Mouse (Mus musculus): ENCODE measurements at regions not wholly inside any gene's neighbourhood (a gene's known extent, or its start where the extent isn't known, plus 50 kb on each side); places are given as distances from the start of the nearest gene placed in this dataset.
A peak's percentile ranks its signal among the peaks of the same experiment; 100 is the strongest.

DNA sequence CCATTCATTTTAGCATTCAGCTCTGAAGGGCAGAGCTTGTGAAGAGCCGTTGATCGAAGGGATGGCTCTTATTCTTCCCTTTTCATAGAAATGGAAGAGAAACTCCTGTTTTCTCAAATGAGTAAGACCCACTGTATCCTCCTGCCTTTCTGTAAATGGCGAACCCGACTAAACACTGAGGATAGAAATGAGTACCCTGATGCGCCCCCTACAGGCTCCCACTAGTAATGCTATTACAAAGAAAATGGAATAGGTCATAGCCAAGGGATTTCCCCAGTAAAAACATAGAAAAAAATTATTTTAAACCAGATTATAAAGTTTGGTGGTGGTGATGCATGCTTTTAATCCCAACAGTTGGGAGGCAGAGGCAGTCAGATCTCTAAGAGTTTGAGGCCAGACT is 162.1 kb downstream of the Etnk1 start:
- H3K9me3 ChIP-seq = no peaks in the 10 kb centered on the region
- H3K27ac ChIP-seq = no peak overlapping the region
- WGBS = 75% methylated on average over 5 of the region's 5 CpGs

DNA sequence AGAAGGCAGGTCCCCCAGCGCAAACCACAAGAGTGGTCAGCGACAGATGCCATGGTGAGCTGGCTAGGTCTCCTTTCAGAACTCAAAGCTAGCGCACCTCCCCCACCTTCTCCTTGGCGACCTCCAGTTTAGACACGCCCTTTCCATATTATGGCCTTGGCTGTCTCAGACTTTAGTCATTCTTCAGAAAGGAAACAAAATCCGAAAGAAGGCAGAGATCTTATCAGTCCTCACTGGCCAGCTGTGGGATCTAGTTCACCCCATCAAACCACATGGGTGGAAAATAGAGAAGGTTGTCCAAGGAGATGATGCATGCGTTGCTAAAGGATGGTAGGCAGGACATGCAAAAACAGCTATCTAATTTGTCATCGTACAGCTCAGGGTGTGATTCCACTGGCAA is 166.5 kb downstream of the Etnk1 start:
- Histone ChIP-seq H3K4me2 (replicated peaks) (no peak overlapping the region), H3K9me3 (no peaks in the 10 kb centered on the region), H3K9ac (no peak overlapping the region), H3K36me3 (no peaks in the 10 kb centered on the region), H3K4me3 (replicated peaks) (no peak overlapping the region), H3K27me3 (replicated peaks) (no peaks in the 10 kb centered on the region), H3K27ac (no peak overlapping the region), H3K4me1 (replicated peaks) (no peaks in the 10 kb centered on the region)
- 87% methylated on average over 8 of the region's 8 CpGs for WGBS
- ATAC-seq = no peak

More for the DNA sequence above, 162.1 kb downstream of the Etnk1 start:
- H3K36me3 ChIP-seq = no peaks in the 10 kb centered on the region
- no peak for ATAC-seq
- H3K4me1 ChIP-seq (replicated peaks) = peaks cover 3% of the 10 kb centered on the region; the same call in 1 of the 2 replicates
- no peak overlapping the region for H3K9ac ChIP-seq
- no peaks in the 10 kb centered on the region for H3K27me3 ChIP-seq (replicated peaks)
- no peak overlapping the region for H3K4me2 ChIP-seq (replicated peaks)
- H3K4me3 ChIP-seq (replicated peaks) = no peak overlapping the region

DNA sequence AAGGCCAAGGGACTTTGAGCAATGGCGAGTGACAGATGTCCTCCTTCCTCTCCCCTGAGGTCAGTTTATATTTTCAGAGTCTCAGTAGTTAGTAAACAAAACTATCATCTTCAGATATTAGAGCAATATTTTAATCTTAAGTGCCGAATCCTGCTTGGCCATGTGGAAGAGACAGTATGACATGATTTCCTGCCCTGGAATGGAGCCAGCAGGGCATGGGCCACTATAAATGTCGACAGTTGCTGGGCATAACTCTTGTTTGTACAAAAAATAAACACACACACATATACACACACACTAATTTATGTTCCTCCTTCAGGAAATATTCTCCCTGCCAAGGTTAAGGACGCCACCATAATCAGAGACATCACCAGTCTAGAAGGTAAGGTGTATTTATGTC is 169.6 kb downstream of the Etnk1 start:
- H3K9ac ChIP-seq = no peak overlapping the region
- no peak overlapping the region for H3K4me2 ChIP-seq (replicated peaks)
- no peak for ATAC-seq
- no peak overlapping the region for H3K4me3 ChIP-seq (replicated peaks)
- 57% methylated on average over 4 of the region's 4 CpGs for WGBS
- no peaks in the 10 kb centered on the region for H3K27me3 ChIP-seq (replicated peaks)
- H3K36me3 ChIP-seq = no peaks in the 10 kb centered on the region
- no peak overlapping the region for H3K27ac ChIP-seq
- no peaks in the 10 kb centered on the region for H3K4me1 ChIP-seq (replicated peaks)
- H3K9me3 ChIP-seq = no peaks in the 10 kb centered on the region

GRCm38 (mm10) chr6:143349000-143349399 is 182.0 kb downstream of the Etnk1 start:
- no peaks in the 10 kb centered on the region for H3K27me3 ChIP-seq (replicated peaks)
- no peaks in the 10 kb centered on the region for H3K36me3 ChIP-seq
- H3K4me1 ChIP-seq (replicated peaks) = no peaks in the 10 kb centered on the region
- H3K9me3 ChIP-seq = no peaks in the 10 kb centered on the region
- no peak overlapping the region for H3K9ac ChIP-seq
- no peak for ATAC-seq
- H3K4me3 ChIP-seq (replicated peaks) = no peak overlapping the region
- no peak overlapping the region for H3K4me2 ChIP-seq (replicated peaks)
- WGBS = 86% methylated on average over 2 of the region's 2 CpGs
- H3K27ac ChIP-seq = no peak overlapping the region

GRCm38 (mm10) chr6:143359320-143360032 is 192.5 kb downstream of the Etnk1 start:
- Histone ChIP-seq H3K4me1 (replicated peaks) (no peaks in the 10 kb centered on the region), H3K27me3 (replicated peaks) (no peaks in the 10 kb centered on the region), H3K9me3 (no peaks in the 10 kb centered on the region), H3K4me2 (replicated peaks) (no peak overlapping the region), H3K36me3 (no peaks in the 10 kb centered on the region), H3K27ac (no peak overlapping the region), H3K4me3 (replicated peaks) (no peak overlapping the region), H3K9ac (no peak overlapping the region)
- peak; percentile 59 for ATAC-seq
- 57% methylated on average over 7 of the region's 7 CpGs for WGBS

DNA sequence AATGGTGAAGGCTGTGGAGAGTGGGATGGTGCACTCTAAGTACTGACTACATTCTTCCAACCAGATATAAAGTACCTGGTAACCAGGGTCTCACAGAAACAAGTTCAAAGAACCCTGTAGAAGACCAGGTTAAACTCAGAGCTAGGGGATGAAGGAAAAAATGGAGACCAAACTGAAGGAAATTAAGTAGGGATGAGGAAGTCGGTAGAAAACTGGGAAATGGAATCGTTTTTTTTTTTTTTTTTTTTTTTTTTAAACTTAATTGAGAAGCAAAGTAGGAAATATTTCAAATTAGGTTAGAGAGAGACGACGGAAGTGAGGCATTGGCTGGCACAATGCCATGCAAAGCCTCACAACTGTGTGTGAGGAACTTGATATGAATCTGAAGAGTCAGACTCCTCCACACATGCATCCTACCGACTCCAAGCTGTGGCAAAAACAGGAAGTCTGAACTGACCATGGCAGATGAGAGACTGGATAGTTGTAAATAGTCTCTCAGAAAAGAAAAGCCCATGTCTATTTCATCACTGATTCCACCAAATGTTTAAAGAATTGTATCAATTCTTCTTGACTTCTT is 194.2 kb downstream of the Etnk1 start:
- WGBS = 51% methylated on average over 5 of the region's 5 CpGs
- H3K4me3 ChIP-seq (replicated peaks) = no peak overlapping the region
- no peak for ATAC-seq
- no peaks in the 10 kb centered on the region for H3K9me3 ChIP-seq
- H3K36me3 ChIP-seq = no peaks in the 10 kb centered on the region
- H3K9ac ChIP-seq = no peak overlapping the region
- no peaks in the 10 kb centered on the region for H3K27me3 ChIP-seq (replicated peaks)
- H3K27ac ChIP-seq = no peak overlapping the region
- no peak overlapping the region for H3K4me2 ChIP-seq (replicated peaks)
- no peaks in the 10 kb centered on the region for H3K4me1 ChIP-seq (replicated peaks)

- 92% methylated on average over 2 of the region's 2 CpGs for WGBS
These were observed 194.9 kb downstream of the Etnk1 start for GRCm38 (mm10) chr6:143361963-143362362.

GRCm38 (mm10) chr6:143365840-143366239 is 198.8 kb downstream of the Etnk1 start:
- Histone ChIP-seq H3K9me3 (no peaks in the 10 kb centered on the region), H3K27ac (no peak overlapping the region), H3K9ac (no peak overlapping the region), H3K4me3 (replicated peaks) (no peak overlapping the region), H3K4me1 (replicated peaks) (no peaks in the 10 kb centered on the region), H3K4me2 (replicated peaks) (no peak overlapping the region), H3K36me3 (no peaks in the 10 kb centered on the region), H3K27me3 (replicated peaks) (no peaks in the 10 kb centered on the region)
- ATAC-seq = no peak
- WGBS = 92% methylated on average over 5 of the region's 5 CpGs

More at GRCm38 (mm10) chr6:143361963-143362362, 194.9 kb downstream of the Etnk1 start:
- no peaks in the 10 kb centered on the region for H3K27me3 ChIP-seq (replicated peaks)
- no peak overlapping the region for H3K27ac ChIP-seq
- no peak overlapping the region for H3K4me3 ChIP-seq (replicated peaks)
- no peak overlapping the region for H3K4me2 ChIP-seq (replicated peaks)
- no peaks in the 10 kb centered on the region for H3K9me3 ChIP-seq
- no peaks in the 10 kb centered on the region for H3K4me1 ChIP-seq (replicated peaks)
- H3K36me3 ChIP-seq = no peaks in the 10 kb centered on the region
- ATAC-seq = no peak
- no peak overlapping the region for H3K9ac ChIP-seq

GRCm38 (mm10) chr6:143367804-143368203 is 200.8 kb downstream of the Etnk1 start:
- WGBS = 60% methylated on average over 3 of the region's 3 CpGs
- Histone ChIP-seq H3K4me1 (replicated peaks) (no peaks in the 10 kb centered on the region), H3K4me3 (replicated peaks) (no peak overlapping the region), H3K27me3 (replicated peaks) (no peaks in the 10 kb centered on the region), H3K27ac (no peak overlapping the region), H3K9ac (no peak overlapping the region), H3K36me3 (no peaks in the 10 kb centered on the region), H3K9me3 (no peaks in the 10 kb centered on the region), H3K4me2 (replicated peaks) (no peak overlapping the region)
- ATAC-seq = no peak

GRCm38 (mm10) chr6:143368646-143369045 is 201.6 kb downstream of the Etnk1 start:
- 50% methylated on average over 8 of the region's 8 CpGs for WGBS
- Histone ChIP-seq H3K9ac (no peak overlapping the region), H3K4me3 (replicated peaks) (no peak overlapping the region), H3K9me3 (no peaks in the 10 kb centered on the region), H3K36me3 (no peaks in the 10 kb centered on the region), H3K27ac (no peak overlapping the region), H3K4me1 (replicated peaks) (no peaks in the 10 kb centered on the region), H3K27me3 (replicated peaks) (no peaks in the 10 kb centered on the region), H3K4me2 (replicated peaks) (no peak overlapping the region)
- no peak for ATAC-seq

DNA sequence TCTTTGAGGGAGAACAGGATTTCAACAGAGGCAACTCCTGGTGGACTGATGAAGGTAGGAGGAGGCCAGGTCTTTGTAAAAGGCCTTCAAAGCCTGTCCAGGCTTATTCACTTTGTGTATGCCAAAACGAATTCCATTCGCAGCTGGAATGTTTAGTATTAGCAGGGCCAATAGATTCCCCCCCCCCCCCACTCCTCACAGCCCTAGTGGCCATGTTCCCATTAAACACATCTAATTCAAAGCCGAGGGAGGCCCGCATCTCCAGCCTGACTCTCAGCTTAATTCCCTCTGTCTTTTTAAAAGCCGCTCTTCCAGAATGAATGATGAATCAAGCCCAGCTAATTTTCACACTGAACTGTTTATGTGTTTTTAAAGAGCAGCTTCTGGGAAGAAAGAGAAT is 205.5 kb downstream of the Etnk1 start:
- no peak overlapping the region for H3K4me2 ChIP-seq (replicated peaks)
- WGBS = 43% methylated on average over 5 of the region's 5 CpGs
- no peaks in the 10 kb centered on the region for H3K4me1 ChIP-seq (replicated peaks)
- no peak for ATAC-seq
- no peak overlapping the region for H3K27ac ChIP-seq
- no peaks in the 10 kb centered on the region for H3K27me3 ChIP-seq (replicated peaks)
- H3K9ac ChIP-seq = no peak overlapping the region
- H3K4me3 ChIP-seq (replicated peaks) = no peak overlapping the region
- no peaks in the 10 kb centered on the region for H3K36me3 ChIP-seq
- no peaks in the 10 kb centered on the region for H3K9me3 ChIP-seq

- H3K9ac ChIP-seq = no peak overlapping the region
- no peaks in the 10 kb centered on the region for H3K36me3 ChIP-seq
- no peaks in the 10 kb centered on the region for H3K4me1 ChIP-seq (replicated peaks)
- ATAC-seq = peak; percentile 62; the same call in 1 of the 2 replicates
- no peaks in the 10 kb centered on the region for H3K27me3 ChIP-seq (replicated peaks)
- no peak overlapping the region for H3K4me2 ChIP-seq (replicated peaks)
- no peak overlapping the region for H3K4me3 ChIP-seq (replicated peaks)
- H3K27ac ChIP-seq = no peak overlapping the region
- no peaks in the 10 kb centered on the region for H3K9me3 ChIP-seq
- WGBS = 59% methylated on average over 15 of the region's 15 CpGs
These were observed 206.8 kb downstream of the Etnk1 start for GRCm38 (mm10) chr6:143373686-143374273.

All from intestine, embryonic 15.5 days (tissue).